Mouse (Mus musculus): ENCODE measurements around the gene Thop1. TPM values are rescaled to one million over a fixed set of nuclear protein-coding genes. Genes with fewer than 3 reads are reported as not detected.

The Thop1 gene
- polyA plus RNA-seq, 1 experiment from 2014 or later = 19.4 TPM

DNA sequence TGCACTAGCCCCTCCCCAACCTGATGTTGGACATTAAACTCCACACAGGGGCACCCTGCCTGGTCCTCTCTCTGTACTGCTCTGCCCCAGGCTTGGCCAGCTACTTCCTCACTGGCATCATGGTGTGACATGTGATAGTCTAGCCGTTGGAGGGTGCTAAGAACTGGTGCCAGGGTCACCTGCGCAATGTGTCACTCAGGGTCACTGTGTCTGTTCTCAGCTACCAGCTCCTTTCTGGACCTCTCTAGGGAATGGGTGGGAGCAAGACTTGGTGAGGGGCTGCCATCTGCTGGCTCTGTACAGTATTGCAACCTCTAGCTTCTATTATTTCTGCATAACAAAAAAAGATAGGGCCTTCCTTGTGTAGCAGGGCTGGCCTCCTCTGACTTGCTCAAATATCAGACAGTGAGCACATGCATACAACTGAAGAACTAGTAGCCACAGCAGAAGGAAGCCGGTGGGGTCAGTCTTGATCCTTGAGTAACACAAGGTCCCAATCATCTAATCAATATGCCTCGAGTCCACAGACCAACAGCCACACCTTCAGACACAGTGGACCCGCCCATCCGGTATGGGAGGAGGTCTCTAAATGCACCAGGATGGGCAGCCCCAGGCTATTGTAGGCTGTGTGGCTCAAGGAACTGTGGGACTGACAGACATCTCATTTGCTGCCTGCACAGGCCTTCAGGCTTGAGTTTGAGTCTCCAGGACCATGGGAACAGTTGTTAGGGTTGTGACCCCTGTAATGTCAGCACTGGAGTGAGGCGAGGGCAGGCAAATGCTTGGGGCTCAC, 12.5 kb downstream of the Thop1 start:
- Histone ChIP-seq H3K27ac (replicated peaks) (no peak overlapping the region), H3K4me2 (no peak overlapping the region), H3K4me1 (replicated peaks) (peaks cover 11% of the 10 kb centered on the region), H3K4me3 (replicated peaks) (no peak overlapping the region), H3K9me3 (replicated peaks) (no peaks in the 10 kb centered on the region), H3K27me3 (no peaks in the 10 kb centered on the region), H3K36me3 (replicated peaks) (peaks cover 44% of the 10 kb centered on the region), H3K9ac (no peak overlapping the region)
- 0 out of 2 replicates have a peak, but pooled peaks have one; percentile 15 for ATAC-seq (ENCODE audit: insufficient read depth)
- 56% methylated on average over 7 of the region's 7 CpGs for WGBS (ENCODE audit: insufficient replicate concordance)

- 46% methylated on average over 2 of the region's 2 CpGs for WGBS (ENCODE audit: insufficient replicate concordance)
- H3K36me3 ChIP-seq (replicated peaks) = peaks cover 12% of the 10 kb centered on the region
- no peak overlapping the region for H3K27ac ChIP-seq (replicated peaks)
- H3K4me2 ChIP-seq = no peak overlapping the region
- peaks cover 23% of the 10 kb centered on the region for H3K4me1 ChIP-seq (replicated peaks)
- H3K9ac ChIP-seq = no peak overlapping the region
- no peak for ATAC-seq (ENCODE audit: insufficient read depth)
- H3K27me3 ChIP-seq = no peaks in the 10 kb centered on the region
- H3K4me3 ChIP-seq (replicated peaks) = no peak overlapping the region
- no peaks in the 10 kb centered on the region for H3K9me3 ChIP-seq (replicated peaks)
Observed at GRCm38 (mm10) chr10:81087021-81087420, 17.2 kb downstream of the Thop1 start.

DNA sequence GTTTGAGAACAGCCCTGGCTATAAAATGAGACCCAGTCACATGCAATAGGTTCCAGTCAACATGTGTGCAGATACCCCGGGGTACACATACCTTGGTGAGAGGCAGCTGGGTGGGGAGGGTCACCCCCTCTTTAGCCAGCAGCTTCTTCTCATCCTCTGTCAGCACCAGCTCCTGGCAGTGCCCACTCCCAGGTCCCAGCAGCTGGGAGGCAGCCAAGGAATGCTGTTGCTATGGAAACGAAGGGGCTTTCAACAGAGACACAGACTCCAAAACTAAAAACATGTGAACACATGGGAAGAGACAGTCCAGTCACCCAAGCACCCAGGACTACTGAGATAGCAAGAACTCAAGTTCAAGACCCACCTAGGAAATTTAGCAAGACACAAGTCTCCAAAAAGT, 19.4 kb downstream of the Thop1 start:
- Histone ChIP-seq H3K36me3 (replicated peaks) (peaks cover 11% of the 10 kb centered on the region), H3K27me3 (no peaks in the 10 kb centered on the region), H3K9ac (no peak overlapping the region), H3K4me3 (replicated peaks) (no peak overlapping the region), H3K9me3 (replicated peaks) (no peaks in the 10 kb centered on the region), H3K27ac (replicated peaks) (no peak overlapping the region), H3K4me1 (replicated peaks) (peaks cover 34% of the 10 kb centered on the region), H3K4me2 (no peak overlapping the region)
- WGBS (ENCODE audit: insufficient replicate concordance) = 49% methylated on average over 2 of the region's 2 CpGs
- ATAC-seq (ENCODE audit: insufficient read depth) = no peak

DNA sequence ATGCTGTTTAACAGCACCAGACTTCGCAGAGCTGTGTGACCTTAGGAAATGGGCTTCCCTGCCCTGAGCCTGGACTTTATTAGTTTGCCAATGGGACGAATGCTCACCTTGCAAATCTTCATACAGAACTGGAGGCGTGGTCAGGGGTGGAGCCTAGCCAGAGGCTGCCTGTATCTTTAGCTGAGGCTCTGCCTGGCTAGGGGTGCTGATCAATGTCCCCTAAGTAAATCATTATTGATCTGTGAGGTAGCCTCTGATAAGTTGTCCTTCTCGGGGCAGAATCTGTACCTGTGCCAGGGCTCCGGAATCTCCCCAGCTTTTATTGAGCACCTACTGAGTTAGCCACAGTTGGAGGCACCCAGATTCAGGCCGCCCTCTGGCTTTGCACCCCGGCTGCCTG, 20.8 kb downstream of the Thop1 start:
- peak overlapping the region; percentile 51 for H3K27ac ChIP-seq (replicated peaks)
- peak overlapping the region; percentile 38 for H3K4me2 ChIP-seq
- peak overlapping the region; percentile 41; the same call in 1 of the 2 replicates for H3K4me3 ChIP-seq (replicated peaks)
- no peaks in the 10 kb centered on the region for H3K27me3 ChIP-seq
- peaks cover 48% of the 10 kb centered on the region for H3K4me1 ChIP-seq (replicated peaks)
- 43% methylated on average over 7 of the region's 7 CpGs for WGBS (ENCODE audit: insufficient replicate concordance)
- H3K9me3 ChIP-seq (replicated peaks) = no peaks in the 10 kb centered on the region
- ATAC-seq (ENCODE audit: insufficient read depth) = no peak
- peaks cover 11% of the 10 kb centered on the region for H3K36me3 ChIP-seq (replicated peaks)
- H3K9ac ChIP-seq = no peak overlapping the region; the same call in 1 of the 2 replicates

GRCm38 (mm10) chr10:81092465-81093250, 22.8 kb downstream of the Thop1 start:
- H3K9me3 ChIP-seq (replicated peaks) = 0 out of 2 replicates have a peak, but pooled peaks cover 3% of the 10 kb centered on the region
- peaks cover 4% of the 10 kb centered on the region for H3K36me3 ChIP-seq (replicated peaks)
- peak overlapping the region; percentile 38 for H3K4me2 ChIP-seq
- no peak overlapping the region for H3K9ac ChIP-seq
- H3K27ac ChIP-seq (replicated peaks) = peak overlapping the region; percentile 72
- ATAC-seq (ENCODE audit: insufficient read depth) = peak; percentile 58
- H3K27me3 ChIP-seq = no peaks in the 10 kb centered on the region
- H3K4me3 ChIP-seq (replicated peaks) = peak overlapping the region; percentile 41
- H3K4me1 ChIP-seq (replicated peaks) = peaks cover 59% of the 10 kb centered on the region
- 37% methylated on average over 21 of the region's 22 CpGs for WGBS (ENCODE audit: insufficient replicate concordance)

DNA sequence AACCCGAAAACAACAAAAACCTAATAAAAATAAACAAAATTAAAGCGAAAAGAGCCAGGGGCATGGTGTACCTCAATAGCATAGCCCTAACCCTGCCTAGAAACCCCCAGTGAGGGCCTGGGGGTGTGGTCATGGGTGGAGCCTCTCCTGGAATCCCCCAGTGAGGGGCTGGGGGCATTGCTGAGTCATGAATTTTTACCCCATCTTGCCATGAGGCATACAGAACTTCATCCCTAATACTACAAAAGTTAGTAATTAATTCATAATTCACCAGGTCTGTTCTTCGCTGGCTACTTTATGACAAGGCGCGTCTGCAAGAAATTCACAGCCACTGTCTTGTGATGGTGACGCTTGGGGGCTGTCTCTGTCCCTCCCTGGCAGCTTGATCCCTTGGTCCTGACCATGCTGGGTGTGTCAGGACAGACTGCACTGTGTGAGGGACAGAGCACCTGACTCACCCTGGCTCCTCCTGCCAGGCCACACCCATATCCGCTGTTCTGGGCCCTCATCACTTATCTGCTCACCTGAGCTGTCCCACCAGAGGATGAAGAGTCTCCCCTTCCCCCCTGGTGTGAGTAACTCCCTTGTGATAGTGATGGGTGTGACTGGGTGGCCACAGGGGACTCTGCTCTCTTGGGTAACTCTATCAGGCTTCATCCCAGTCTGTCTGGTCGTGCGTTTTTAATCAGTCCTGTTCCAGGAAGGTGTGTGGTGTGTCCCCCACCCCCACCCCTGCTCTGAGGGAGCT, 25.3 kb downstream of the Thop1 start:
- no peaks in the 10 kb centered on the region for H3K27me3 ChIP-seq
- H3K4me3 ChIP-seq (replicated peaks) = no peak overlapping the region
- no peaks in the 10 kb centered on the region for H3K36me3 ChIP-seq (replicated peaks)
- peak overlapping the region; percentile 72 for H3K27ac ChIP-seq (replicated peaks)
- 38% methylated on average over 9 of the region's 9 CpGs for WGBS (ENCODE audit: insufficient replicate concordance)
- H3K4me2 ChIP-seq = peak overlapping the region; percentile 39
- ATAC-seq (ENCODE audit: insufficient read depth) = peak; percentile 78
- 0 out of 2 replicates have a peak, but pooled peaks cover 3% of the 10 kb centered on the region for H3K9me3 ChIP-seq (replicated peaks)
- H3K9ac ChIP-seq = no peak overlapping the region
- H3K4me1 ChIP-seq (replicated peaks) = peaks cover 70% of the 10 kb centered on the region

- peak; percentile 92 for ATAC-seq (ENCODE audit: insufficient read depth)
- no peaks in the 10 kb centered on the region for H3K27me3 ChIP-seq
- peaks cover 25% of the 10 kb centered on the region for H3K36me3 ChIP-seq (replicated peaks)
- H3K4me1 ChIP-seq (replicated peaks) = peaks cover 79% of the 10 kb centered on the region
- H3K9ac ChIP-seq = peak within 1 kb of the TSS; percentile 98
- H3K9me3 ChIP-seq (replicated peaks) = no peaks in the 10 kb centered on the region
- peak within 1 kb of the TSS; percentile 100 for H3K27ac ChIP-seq (replicated peaks)
- H3K4me2 ChIP-seq = peak within 1 kb of the TSS; percentile 89
- peak within 1 kb of the TSS; percentile 98 for H3K4me3 ChIP-seq (replicated peaks)
- under 1% methylated on average over 56 of the region's 56 CpGs for WGBS (ENCODE audit: insufficient replicate concordance)
Observed at GRCm38 (mm10) chr10:81105565-81106112, 35.8 kb downstream of the Thop1 start, which contains the start of gene Map2k2. TSS of gene Map2k2 (plus strand) at chr10:81105915.

GRCm38 (mm10) chr10:81106113-81106721, 36.4 kb downstream of the Thop1 start:
- H3K4me1 ChIP-seq (replicated peaks) = peaks cover 79% of the 10 kb centered on the region
- H3K9me3 ChIP-seq (replicated peaks) = no peaks in the 10 kb centered on the region
- peak overlapping the region; percentile 98 for H3K4me3 ChIP-seq (replicated peaks)
- peak; percentile 85 for ATAC-seq (ENCODE audit: insufficient read depth)
- H3K27me3 ChIP-seq = no peaks in the 10 kb centered on the region
- H3K4me2 ChIP-seq = peak overlapping the region; percentile 89
- WGBS (ENCODE audit: insufficient replicate concordance) = under 1% methylated on average over 35 of the region's 35 CpGs
- peaks cover 31% of the 10 kb centered on the region for H3K36me3 ChIP-seq (replicated peaks)
- H3K27ac ChIP-seq (replicated peaks) = peak overlapping the region; percentile 100
- peak overlapping the region; percentile 98 for H3K9ac ChIP-seq

- H3K36me3 ChIP-seq (replicated peaks) = peaks cover 94% of the 10 kb centered on the region
- 85% methylated on average over 6 of the region's 6 CpGs for WGBS (ENCODE audit: insufficient replicate concordance)
- peaks cover 40% of the 10 kb centered on the region for H3K4me1 ChIP-seq (replicated peaks)
- H3K4me3 ChIP-seq (replicated peaks) = no peak overlapping the region
- no peaks in the 10 kb centered on the region for H3K27me3 ChIP-seq
- H3K27ac ChIP-seq (replicated peaks) = no peak overlapping the region
- H3K4me2 ChIP-seq = no peak overlapping the region
- no peaks in the 10 kb centered on the region for H3K9me3 ChIP-seq (replicated peaks)
- no peak for ATAC-seq (ENCODE audit: insufficient read depth)
- H3K9ac ChIP-seq = no peak overlapping the region
Observed at GRCm38 (mm10) chr10:81112946-81113345, 43.1 kb downstream of the Thop1 start.

- H3K27me3 ChIP-seq = no peaks in the 10 kb centered on the region
- peaks cover 97% of the 10 kb centered on the region for H3K36me3 ChIP-seq (replicated peaks)
- no peak overlapping the region for H3K4me3 ChIP-seq (replicated peaks)
- H3K4me1 ChIP-seq (replicated peaks) = peaks cover 23% of the 10 kb centered on the region
- H3K9me3 ChIP-seq (replicated peaks) = no peaks in the 10 kb centered on the region
- no peak overlapping the region for H3K9ac ChIP-seq
- no peak for ATAC-seq (ENCODE audit: insufficient read depth)
- H3K4me2 ChIP-seq = no peak overlapping the region
- no peak overlapping the region for H3K27ac ChIP-seq (replicated peaks)
- WGBS (ENCODE audit: insufficient replicate concordance) = 87% methylated on average over 10 of the region's 10 CpGs
Observed at GRCm38 (mm10) chr10:81119625-81120024, 49.8 kb downstream of the Thop1 start.

Data from liver, embryonic 15.5 days (tissue).